Mouse (Mus musculus) ES-Bruce4 (cell line): ENCODE measurements around the gene Sdhaf1.

ENCODE experiments used
- CTCF ChIP-seq: IDR thresholded peaks from one replicate; pipeline ENCODE4 v1.8.1; 2011; ENCODE audit warnings: low read depth, low read length
- EP300 ChIP-seq: IDR thresholded peaks from 2 replicates; pipeline ENCODE4 v1.6.1; 2011; ENCODE audit warnings: low read depth, low read length; ENCODE audit not compliant: insufficient read depth
- POLR2A ChIP-seq: IDR thresholded peaks from one replicate; pipeline ENCODE4 v1.8.1; 2011; ENCODE audit warnings: low read length; ENCODE audit not compliant: insufficient read depth

GRCm38 (mm10) chr7:30347828-30348227, 24.1 kb upstream of the Sdhaf1 start:
- TF ChIP-seq EP300 = no peak
- TF ChIP-seq CTCF = peak; percentile 76
- no peak for TF ChIP-seq POLR2A
